Mouse (Mus musculus) liver, postnatal 0 days (tissue): ENCODE data around the gene Fut8. TPM values are rescaled to one million over a fixed set of nuclear protein-coding genes. Genes with fewer than 3 reads are reported as not detected.

Experiments used
- ATAC-seq: fragments of 200-750 bp; cut with Nextera tagmentation; 2 replicates; pipeline ENCODE4 v1.8.0; 2017; ENCODE audit warnings: mild to moderate bottlenecking, moderate library complexity
- DNase-seq: peaks from one replicate; pipeline ENCODE4 v3.0.0-alpha.2; 2016
- H3K27ac ChIP-seq: fragments of 300-500 bp; sonication (generic); 2 replicates; pipeline ENCODE4 v1.5.1; 2014; ENCODE audit warnings: antibody characterized with exemption, moderate library complexity, mild to moderate bottlenecking, low read depth
- H3K27me3 ChIP-seq: fragments of 300-500 bp; sonication (generic); 2 replicates; pipeline ENCODE4 v1.6.1; 2014; ENCODE audit warnings: low read length, control low read depth, mixed read lengths; ENCODE audit not compliant: insufficient read depth
- H3K36me3 ChIP-seq: fragments of 300-500 bp; sonication (generic); replicated peaks from 2 replicates; pipeline ENCODE4 v1.6.1; 2014; ENCODE audit warnings: mild to moderate bottlenecking, control low read depth, low read length, moderate library complexity, mixed read lengths; ENCODE audit not compliant: insufficient read depth
- H3K4me1 ChIP-seq: fragments of 300-500 bp; sonication (generic); 2 replicates; pipeline ENCODE4 v1.6.1; 2014; ENCODE audit warnings: antibody characterized with exemption, mild to moderate bottlenecking, control low read depth; ENCODE audit not compliant: insufficient read depth
- H3K4me2 ChIP-seq: fragments of 300-500 bp; sonication (generic); 2 replicates; pipeline ENCODE4 v1.6.1; 2014; ENCODE audit warnings: low read depth, mild to moderate bottlenecking, low read length, moderate library complexity, mixed read lengths
- H3K4me3 ChIP-seq: fragments of 300-500 bp; sonication (generic); 2 replicates; pipeline ENCODE4 v1.5.1; 2014; ENCODE audit warnings: low read depth, low read length
- H3K9ac ChIP-seq: fragments of 300-500 bp; sonication (generic); replicated peaks from 2 replicates; pipeline ENCODE4 v1.6.1; 2014; ENCODE audit warnings: mild to moderate bottlenecking, moderate library complexity
- H3K9me3 ChIP-seq: fragments of 300-500 bp; sonication (generic); 2 replicates; pipeline ENCODE4 v1.6.1; 2016; ENCODE audit warnings: mild to moderate bottlenecking, control low read depth, low read length, mixed read lengths
- CTCF ChIP-seq: sonication (generic); IDR thresholded peaks from 2 replicates; pipeline ENCODE4 v1.5.1; 2016; ENCODE audit warnings: antibody characterized with exemption, low read depth
- EP300 ChIP-seq: IDR thresholded peaks from 2 replicates; pipeline ENCODE4 v1.6.1; 2016; ENCODE audit warnings: antibody characterized with exemption, low read depth, mild to moderate bottlenecking
- WGBS: fragments of 180-500 bp; shearing (Covaris S2); extraction: QIAGEN DNeasy Blood & Tissue Kit; methylation state at CpG from one replicate; pipeline ENCODE4 v1.1.7; 2014; ENCODE audit not compliant: insufficient replicate concordance; 5-methylcytosine and 5-hydroxymethylcytosine counted together
- polyA plus RNA-seq: library from polyadenylated mRNA; unstranded; fragments of >200 nt; fragmentation: Nextera tagmentation; extraction: Ambion mirVana; gene quantifications from 2 replicates; pipeline ENCODE4 v1.2.1, GENCODE M21; 2015

Gene Fut8
- polyA plus RNA-seq: 8.2 and 8.6 TPM in 2 replicates

- Histone ChIP-seq H3K27me3 (no peaks in the 10 kb centered on the region), H3K36me3 (no peaks in the 10 kb centered on the region), H3K4me1 (0 out of 2 replicates have a peak, but pooled peaks cover 5% of the 10 kb centered on the region), H3K9ac (peak within 1 kb of the TSS; percentile 82), H3K4me3 (peak within 1 kb of the TSS; percentile 72), H3K27ac (peak within 1 kb of the TSS; percentile 88), H3K4me2 (peak within 1 kb of the TSS; percentile 94), H3K9me3 (no peaks in the 10 kb centered on the region)
- under 1% methylated on average over 44 of the region's 46 CpGs for WGBS
- DNase-seq: peak; percentile 87
- peak; percentile 75 for ATAC-seq
- TF ChIP-seq CTCF (no peak), EP300 (no peak)
Measured at GRCm38 (mm10) chr12:77237950-77238530, at the start of gene Fut8. Gene Fut8, plus strand, starts transcription at chr12:77238125.

- no peaks in the 10 kb centered on the region for H3K4me1 ChIP-seq
- TF ChIP-seq CTCF (no peak), EP300 (no peak)
- H3K27me3 ChIP-seq: no peaks in the 10 kb centered on the region
- ATAC-seq (no peak), DNase-seq (no peak)
- H3K36me3 ChIP-seq: no peaks in the 10 kb centered on the region
- 57% methylated on average over 4 of the region's 4 CpGs for WGBS
- no peaks in the 10 kb centered on the region for H3K9me3 ChIP-seq
- H3K4me2 ChIP-seq: no peak overlapping the region
- H3K9ac ChIP-seq: no peak overlapping the region
- H3K27ac ChIP-seq: no peak overlapping the region
- H3K4me3 ChIP-seq: no peak overlapping the region
Measured at GRCm38 (mm10) chr12:77189161-77189560, 48.8 kb upstream of the Fut8 start.

GRCm38 (mm10) chr12:77189933-77190446 is 47.9 kb upstream of the Fut8 start:
- no peaks in the 10 kb centered on the region for H3K27me3 ChIP-seq
- whole genome bisulfite sequencing: 83% methylated on average over 3 of the region's 3 CpGs
- no peaks in the 10 kb centered on the region for H3K9me3 ChIP-seq
- H3K4me1 ChIP-seq: no peaks in the 10 kb centered on the region
- no peaks in the 10 kb centered on the region for H3K36me3 ChIP-seq
- DNase-seq (no peak), ATAC-seq (no peak)
- H3K27ac ChIP-seq: no peak overlapping the region
- no peak overlapping the region for H3K4me3 ChIP-seq
- H3K4me2 ChIP-seq: no peak overlapping the region
- no peak overlapping the region for H3K9ac ChIP-seq
- TF ChIP-seq CTCF (no peak), EP300 (no peak)

GRCm38 (mm10) chr12:77191478-77192271 is 46.2 kb upstream of the Fut8 start:
- no peaks in the 10 kb centered on the region for H3K36me3 ChIP-seq
- TF ChIP-seq CTCF (no peak), EP300 (no peak)
- H3K27ac ChIP-seq: no peak overlapping the region
- H3K4me3 ChIP-seq: no peak overlapping the region
- H3K4me2 ChIP-seq: no peak overlapping the region
- DNase-seq: no peak
- no peaks in the 10 kb centered on the region for H3K9me3 ChIP-seq
- ATAC-seq: no peak
- no peaks in the 10 kb centered on the region for H3K27me3 ChIP-seq
- no peaks in the 10 kb centered on the region for H3K4me1 ChIP-seq
- no peak overlapping the region for H3K9ac ChIP-seq
- 68% methylated on average over 9 of the region's 9 CpGs for WGBS

GRCm38 (mm10) chr12:77192714-77193113 is 45.2 kb upstream of the Fut8 start:
- no peak overlapping the region for H3K27ac ChIP-seq
- DNase-seq: no peak
- H3K9ac ChIP-seq: no peak overlapping the region
- no peak for ATAC-seq
- 81% methylated on average over 3 of the region's 3 CpGs for WGBS
- H3K9me3 ChIP-seq: no peaks in the 10 kb centered on the region
- no peak overlapping the region for H3K4me2 ChIP-seq
- TF ChIP-seq EP300 (no peak), CTCF (no peak)
- no peak overlapping the region for H3K4me3 ChIP-seq
- no peaks in the 10 kb centered on the region for H3K27me3 ChIP-seq
- H3K4me1 ChIP-seq: peaks cover under 1% of the 10 kb centered on the region
- H3K36me3 ChIP-seq: no peaks in the 10 kb centered on the region

GRCm38 (mm10) chr12:77193225-77193716 is 44.7 kb upstream of the Fut8 start:
- WGBS: 44% methylated on average over 4 of the region's 4 CpGs
- TF ChIP-seq EP300 (no peak), CTCF (no peak)
- DNase-seq: no peak

More at GRCm38 (mm10) chr12:77193225-77193716, 44.7 kb upstream of the Fut8 start:
- H3K9me3 ChIP-seq: no peaks in the 10 kb centered on the region
- H3K4me3 ChIP-seq: no peak overlapping the region
- peaks cover 6% of the 10 kb centered on the region for H3K4me1 ChIP-seq
- no peaks in the 10 kb centered on the region for H3K36me3 ChIP-seq
- no peak for ATAC-seq
- H3K27ac ChIP-seq: no peak overlapping the region
- no peaks in the 10 kb centered on the region for H3K27me3 ChIP-seq
- no peak overlapping the region for H3K9ac ChIP-seq
- no peak overlapping the region for H3K4me2 ChIP-seq
